Mouse (Mus musculus) C2C12 (cell line): Measurements from ENCODE around the gene Ttll11.

ENCODE experiments used
- CEBPB ChIP-seq: IDR thresholded peaks from one replicate; pipeline ENCODE4 v1.6.1; 2011; ENCODE audit warnings: low read depth, mild to moderate bottlenecking, control low read depth, moderate library complexity
- CTCF ChIP-seq: IDR thresholded peaks from one replicate; pipeline ENCODE4 v1.5.1; 2011; ENCODE audit not compliant: control insufficient read depth, insufficient read depth, insufficient read length
- MAX ChIP-seq: IDR thresholded peaks from one replicate; pipeline ENCODE4 v1.6.1; 2011; ENCODE audit warnings: mild to moderate bottlenecking, control low read depth
- MYOG ChIP-seq: IDR thresholded peaks from one replicate; pipeline ENCODE4 v1.6.1; 2011; ENCODE audit not compliant: control insufficient read depth, insufficient read length; ENCODE audit errors: extremely low read depth
- USF1 ChIP-seq: IDR thresholded peaks from one replicate; pipeline ENCODE4 v1.6.1; 2011; ENCODE audit warnings: low read depth, mild to moderate bottlenecking, control low read depth, moderate library complexity

- TF ChIP-seq CTCF (no peak), USF1 (no peak), MAX (no peak), MYOG (no peak), CEBPB (no peak)
Observed at GRCm38 (mm10) chr2:35718003-35718500, 261.7 kb downstream of the Ttll11 start.
